Mouse (Mus musculus): ENCODE measurements around the gene Gpr18.

- TF ChIP-seq TAL1 (IDR thresholded peaks at IDR 0.05; ENCODE audit: low read length) = no peak
- TF ChIP-seq GATA1 (IDR thresholded peaks at IDR 0.05; ENCODE audit: low read length) = no peak
Observed at GRCm38 (mm10) chr14:121949436-121949835, 33.9 kb upstream of the Gpr18 start.
